Mouse (Mus musculus): ENCODE data around the gene Cdkn1c.
A peak's percentile ranks its signal among the peaks of the same experiment; 100 is the strongest.

The Cdkn1c gene

DNA sequence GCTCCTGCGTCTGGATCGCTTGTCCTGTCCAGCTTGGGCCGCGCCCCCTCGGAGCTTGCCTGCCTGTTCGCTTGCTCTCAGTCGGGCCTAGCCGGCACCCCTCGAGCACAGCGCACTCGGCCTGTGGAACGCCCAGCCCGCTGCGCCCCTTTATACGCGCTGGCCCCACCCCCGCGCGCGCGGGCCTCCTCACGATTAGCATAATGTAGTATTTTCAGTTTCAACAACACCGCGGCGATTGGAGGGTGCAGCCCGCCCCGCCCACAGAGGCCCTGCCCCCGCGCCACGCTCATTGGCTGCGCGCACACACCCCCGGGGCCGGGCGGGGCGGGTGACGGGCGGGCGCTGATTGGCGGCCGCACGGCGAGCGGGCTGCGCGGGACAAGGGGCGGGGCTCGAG is at the start of gene Cdkn1c:
Gene Cdkn1c (minus strand): TSS at position 177 of the 400 bp plus-strand sequence.
- DNase-seq (ENCODE audit: low read depth) = peak; percentile 71

DNA sequence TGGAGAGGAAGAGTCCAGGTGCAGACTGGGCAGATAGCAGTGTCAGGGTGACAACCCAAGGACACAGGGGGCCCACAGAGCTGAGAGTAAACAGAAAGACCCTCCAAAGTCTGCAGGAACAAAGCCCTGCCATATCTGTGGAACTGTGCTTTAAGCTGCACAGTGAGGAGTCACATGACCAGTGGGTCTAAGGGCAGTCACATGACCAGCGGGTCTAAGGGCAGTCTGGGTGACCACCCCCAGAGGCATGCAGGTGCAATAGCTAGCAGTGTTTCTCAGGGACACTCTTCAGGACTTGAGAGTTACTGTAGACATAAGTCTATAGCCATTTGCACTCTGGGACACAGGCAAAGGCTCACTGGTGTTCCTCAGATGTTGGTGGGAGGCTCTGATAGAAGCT is 48.7 kb upstream of the Cdkn1c start:
- DNase-seq (ENCODE audit: low read depth) = no peak

DNA sequence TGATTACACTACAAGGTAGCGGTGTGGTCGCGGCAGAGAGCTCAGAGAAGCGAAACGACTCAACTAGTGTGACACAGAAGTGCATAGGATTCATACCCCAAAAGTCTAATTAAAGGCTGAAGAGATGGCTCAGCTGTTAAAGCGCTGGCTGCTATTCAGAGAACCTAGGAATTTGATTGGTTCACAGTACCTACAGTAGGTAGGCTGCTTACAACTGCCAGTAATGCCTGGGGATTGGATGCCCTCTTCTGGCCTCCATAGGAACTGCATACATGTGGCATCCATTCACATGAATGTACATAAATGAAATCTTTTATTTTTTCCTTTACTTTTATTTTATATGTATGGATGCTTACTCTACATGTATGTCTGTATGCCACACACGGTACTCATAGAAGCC is 45.8 kb upstream of the Cdkn1c start:
- peak; percentile 52 for DNase-seq (ENCODE audit: low read depth)

DNA sequence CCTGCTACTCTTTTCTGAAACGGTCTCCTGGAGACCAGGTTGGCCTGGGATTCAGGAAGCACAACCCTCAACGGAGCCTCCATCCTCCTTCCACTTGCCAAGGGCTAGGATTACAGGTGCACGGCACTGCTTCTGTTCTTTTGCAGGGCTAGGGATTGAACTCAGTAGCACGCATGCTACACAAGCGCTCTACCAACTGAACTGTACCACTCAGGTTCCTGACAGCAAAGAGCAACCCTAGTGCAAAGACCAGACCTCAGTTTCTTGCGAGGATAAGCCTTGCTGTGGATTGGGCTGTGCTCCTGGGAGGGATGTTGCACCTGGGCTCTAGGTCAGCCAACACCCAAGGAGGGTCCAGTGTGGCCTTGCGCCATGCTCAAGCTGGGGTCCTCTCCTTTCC is 45.4 kb upstream of the Cdkn1c start:
- no peak for DNase-seq (ENCODE audit: low read depth)

DNA sequence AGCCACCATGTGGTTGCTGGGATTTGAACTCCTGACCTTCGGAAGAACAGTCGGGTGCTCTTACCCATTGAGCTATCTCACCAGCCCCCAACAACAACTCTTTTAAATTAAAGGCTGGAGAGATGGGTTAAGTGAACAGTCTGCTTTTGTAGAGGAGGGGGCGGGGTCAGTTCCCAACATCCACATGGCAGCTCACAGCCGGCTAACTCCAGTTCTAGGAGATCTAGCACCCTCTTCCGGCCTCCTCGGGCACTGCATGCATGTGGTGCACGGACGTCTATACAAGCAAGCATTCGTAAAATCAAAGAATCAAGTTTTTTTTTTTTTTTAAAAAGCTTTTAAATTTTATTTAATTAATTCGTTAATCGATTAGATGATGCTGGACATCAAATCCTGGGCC is 45.0 kb upstream of the Cdkn1c start:
- DNase-seq (ENCODE audit: low read depth) = peak; percentile 53

DNA sequence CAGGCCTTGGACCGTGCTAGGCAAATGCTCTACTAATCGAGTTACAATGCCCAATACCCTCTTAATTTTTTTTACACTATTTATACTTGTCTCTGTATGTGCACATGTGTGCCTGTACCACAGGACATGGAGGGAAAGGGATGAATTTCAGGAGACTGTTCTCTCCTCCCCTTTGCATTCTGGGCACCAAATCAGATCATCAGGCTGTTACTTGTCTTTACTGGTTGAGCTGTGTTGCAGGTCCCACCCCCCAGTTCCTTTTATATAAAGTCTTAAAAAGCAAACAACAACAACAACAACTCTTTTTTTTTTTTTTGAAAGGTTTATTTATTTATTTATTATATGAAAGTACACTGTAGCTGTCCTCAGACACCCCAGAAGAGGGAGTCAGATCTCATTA is 44.6 kb upstream of the Cdkn1c start:
- DNase-seq (ENCODE audit: low read depth) = no peak

DNA sequence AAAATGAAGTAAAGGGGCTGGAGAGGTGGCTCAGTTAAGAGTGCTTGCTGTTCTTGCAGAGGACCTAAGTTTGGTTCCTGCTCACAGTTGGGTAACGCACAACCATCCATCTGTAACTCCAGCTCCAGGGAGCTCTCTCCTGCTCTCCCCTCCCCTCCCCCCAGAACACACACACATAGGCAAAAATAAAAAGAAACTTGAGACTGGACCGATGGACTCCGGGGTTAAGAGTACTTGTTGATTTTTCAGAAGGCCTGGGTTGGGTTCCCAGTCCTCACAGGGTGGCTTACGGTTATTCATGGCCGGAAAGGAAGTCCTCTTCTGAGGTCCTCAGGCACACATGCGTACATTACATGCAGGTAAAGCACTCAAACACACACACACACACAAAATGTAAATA is 43.1 kb upstream of the Cdkn1c start:
- no peak for DNase-seq (ENCODE audit: low read depth)

DNA sequence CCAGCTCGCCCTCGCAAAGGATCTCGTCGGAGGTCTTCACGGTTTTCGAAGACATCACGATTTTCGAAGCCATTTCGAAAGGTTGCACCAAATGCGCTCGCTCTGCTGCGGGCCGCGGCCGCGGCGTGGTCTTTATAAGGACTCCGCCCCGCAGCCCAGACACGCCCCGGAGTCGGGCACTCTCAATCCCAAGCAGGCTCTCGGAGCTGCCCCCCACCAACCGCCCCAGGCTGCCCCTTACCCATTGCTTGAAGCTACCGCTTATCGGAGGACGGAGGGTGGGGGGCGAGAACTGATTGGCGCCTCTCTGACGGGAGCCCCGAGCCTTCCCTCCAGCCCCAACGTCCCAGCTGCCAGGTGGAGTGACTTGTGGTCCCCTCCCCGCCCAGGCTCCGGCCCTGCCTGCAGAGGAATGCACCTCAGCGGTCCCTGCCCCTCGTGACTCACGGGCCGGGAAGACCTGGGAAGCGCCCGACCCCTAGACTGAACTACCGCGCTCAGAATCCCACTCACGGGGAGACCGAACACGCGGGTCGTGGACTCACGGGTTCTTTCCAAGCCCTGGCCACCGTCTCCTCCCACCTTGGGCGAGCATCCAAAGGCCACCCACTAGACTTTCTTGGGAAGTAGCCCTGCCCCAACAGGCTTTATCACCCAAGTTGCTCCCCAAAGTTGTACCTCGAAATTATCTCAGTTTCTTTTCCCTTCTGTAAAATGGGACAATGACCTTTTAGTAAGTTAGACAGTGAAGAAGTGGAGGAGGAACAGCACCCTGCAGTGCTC is 41.8 kb upstream of the Cdkn1c start, which contains the start of gene Phlda2:
Gene Phlda2 (minus strand): TSS at position 733 of the 783 bp plus-strand sequence.
- no peak for DNase-seq (ENCODE audit: low read depth)

DNA sequence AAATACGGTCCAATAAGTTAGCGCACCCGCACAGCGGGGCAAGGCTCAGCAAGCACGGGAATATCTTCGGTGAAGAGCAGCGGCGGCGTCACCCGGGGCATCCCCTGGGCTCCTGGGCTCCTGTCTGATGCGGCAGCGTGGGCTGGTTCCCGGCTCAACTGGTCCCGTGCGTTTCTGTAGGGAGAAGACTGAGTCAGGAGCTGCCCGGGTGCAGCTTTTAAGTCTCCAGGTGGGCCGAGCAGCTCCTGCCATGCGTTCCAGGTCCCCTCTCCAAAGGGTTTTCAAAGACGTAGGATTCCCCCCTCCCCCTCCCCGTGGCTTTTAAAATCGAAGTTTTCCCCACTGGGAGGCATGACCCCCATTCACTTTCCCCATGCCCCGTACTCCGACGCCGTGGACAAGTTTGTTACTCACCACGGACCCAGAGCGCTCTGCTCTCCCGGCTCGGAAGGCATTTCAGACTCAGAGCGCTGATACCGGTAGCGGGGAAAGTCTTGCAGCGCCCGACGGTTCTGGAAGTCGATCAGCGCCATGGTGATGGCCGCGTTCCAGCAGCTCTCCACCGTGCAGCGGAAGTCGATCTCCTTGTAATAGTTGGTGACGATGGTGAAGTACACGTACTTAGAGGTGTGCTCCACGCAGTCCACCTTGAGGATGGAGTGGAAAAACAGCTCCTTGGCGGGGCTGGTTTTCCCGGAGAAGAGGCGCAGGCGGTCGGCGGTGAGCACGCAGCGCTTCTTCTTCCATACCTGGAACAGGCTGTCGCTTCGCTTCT is 41.0 kb upstream of the Cdkn1c start:
- DNase-seq (ENCODE audit: low read depth) = no peak

DNA sequence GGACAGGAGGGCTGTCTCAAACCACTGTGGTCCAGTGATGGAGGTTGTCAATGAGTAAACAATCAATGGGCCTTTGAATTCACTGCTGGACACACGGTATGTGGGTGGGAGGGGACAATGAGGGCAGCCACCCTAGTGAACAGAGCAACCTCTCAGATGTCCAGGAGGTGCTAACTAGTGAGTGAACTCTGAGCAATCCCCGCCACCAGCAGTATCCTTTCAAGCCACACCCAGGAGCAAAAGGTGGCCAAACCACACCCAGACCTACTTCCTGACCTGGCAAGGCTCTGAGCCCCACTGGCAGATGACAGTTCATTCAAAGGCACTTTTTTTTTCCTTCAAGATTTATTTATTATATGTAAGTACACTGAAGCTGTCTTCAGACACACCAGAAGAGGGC is 40.1 kb upstream of the Cdkn1c start:
- no peak for DNase-seq (ENCODE audit: low read depth)

DNA sequence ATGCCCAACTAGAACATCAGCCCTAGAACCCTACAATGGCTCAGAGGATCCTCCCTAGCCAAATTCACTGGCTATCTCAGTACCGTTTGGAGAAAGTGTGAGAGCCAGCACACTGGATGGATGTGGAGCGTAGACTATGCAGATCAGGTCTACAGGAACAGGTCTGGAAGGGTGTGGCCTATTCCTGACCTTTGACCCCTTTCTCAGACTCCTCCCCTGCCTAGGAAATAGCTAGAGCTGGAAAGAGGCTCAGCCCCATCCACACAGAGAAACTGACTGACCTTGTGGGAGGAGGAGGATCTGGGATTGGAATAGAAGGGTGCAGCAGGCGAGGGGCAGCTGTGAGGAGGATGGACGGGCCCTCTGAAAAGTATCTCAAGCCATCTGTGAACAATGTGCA is 37.7 kb upstream of the Cdkn1c start:
- no peak for DNase-seq (ENCODE audit: low read depth)

DNA sequence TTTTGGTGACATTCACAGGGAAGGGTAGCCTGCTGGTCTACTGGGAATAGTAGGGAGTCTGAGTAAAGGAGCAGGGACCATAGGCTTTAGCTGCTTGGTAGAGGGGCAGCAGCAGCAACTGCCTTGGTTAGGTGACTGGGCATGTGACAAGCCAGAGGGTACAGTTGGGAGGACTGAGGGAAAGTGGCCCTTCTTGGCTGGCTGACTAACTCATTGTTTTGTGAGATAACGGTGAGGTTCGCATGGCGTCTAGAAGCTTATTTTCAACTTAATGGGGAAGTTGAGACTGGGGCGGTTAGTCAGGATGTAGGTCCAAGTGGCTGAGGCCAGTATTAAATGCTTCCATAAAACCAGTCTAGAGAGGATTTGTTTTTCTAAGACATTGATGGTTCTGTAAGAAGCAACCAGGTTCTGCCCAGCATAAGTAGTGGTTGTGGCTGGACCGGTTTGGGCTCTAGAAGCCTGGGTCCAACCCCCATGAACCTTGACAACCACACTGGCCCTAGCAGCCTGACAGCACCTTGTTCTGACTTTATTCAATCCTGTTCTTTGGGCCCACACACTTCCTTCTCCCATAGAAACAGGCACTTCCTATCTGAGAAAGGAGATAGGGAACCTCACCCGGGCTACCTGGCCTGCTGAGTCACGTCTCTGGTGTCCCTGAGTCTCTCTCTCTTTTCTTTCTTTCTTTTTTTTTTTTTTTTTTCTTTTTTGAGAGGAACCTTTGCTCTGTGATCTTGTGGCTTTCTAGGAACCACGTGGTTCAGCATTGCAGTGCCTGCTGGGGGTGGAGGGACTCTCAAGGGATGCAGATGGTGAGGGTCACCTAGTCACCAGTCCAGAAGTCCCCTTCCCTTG is 34.5 kb upstream of the Cdkn1c start:
- no peak for DNase-seq (ENCODE audit: low read depth)

DNA sequence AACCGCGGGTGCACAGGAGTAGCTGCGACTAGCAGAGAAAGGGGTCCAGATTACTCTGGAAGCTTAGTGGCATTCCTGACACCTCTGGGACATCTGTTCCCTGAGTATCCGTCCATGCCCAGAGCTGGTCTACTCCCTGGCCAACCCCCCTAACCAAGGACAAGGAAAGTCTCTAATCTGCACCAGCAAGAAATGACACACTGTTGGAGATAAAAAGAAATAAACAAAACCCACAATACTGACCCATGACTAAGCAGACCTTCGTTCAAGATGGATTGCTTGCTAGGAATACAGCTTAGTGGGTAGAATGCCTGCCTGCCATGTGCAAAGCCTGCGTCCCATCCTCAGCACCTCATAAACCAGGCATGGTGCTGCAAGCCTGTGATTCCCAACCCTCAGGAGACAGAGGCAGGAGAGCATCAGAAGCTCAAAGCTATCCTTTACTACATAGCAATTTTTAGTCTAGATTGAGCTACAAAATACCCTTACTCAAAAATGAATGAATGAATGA is 32.8 kb upstream of the Cdkn1c start:
- DNase-seq (ENCODE audit: low read depth) = no peak

DNA sequence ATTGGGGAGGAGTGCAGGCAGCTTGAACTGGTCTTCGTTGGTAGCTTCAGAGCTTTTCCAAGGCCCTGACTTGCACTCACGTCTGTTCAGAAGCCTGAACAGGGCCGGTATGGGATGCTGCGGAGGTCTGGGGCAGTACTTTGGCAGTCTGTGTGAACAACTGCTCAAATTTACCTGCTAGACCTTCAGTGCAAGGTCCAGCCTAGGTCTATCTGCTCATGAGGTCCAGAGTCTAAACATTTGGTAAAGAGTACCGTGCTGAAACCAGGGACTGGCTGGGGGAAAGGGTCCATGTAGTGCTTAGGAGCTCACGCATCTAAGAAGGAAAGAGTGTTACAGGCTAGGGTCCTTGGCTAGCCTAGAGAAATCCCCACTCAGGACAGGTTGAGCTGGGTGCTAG is 28.9 kb upstream of the Cdkn1c start:
- no peak for DNase-seq (ENCODE audit: low read depth)

DNA sequence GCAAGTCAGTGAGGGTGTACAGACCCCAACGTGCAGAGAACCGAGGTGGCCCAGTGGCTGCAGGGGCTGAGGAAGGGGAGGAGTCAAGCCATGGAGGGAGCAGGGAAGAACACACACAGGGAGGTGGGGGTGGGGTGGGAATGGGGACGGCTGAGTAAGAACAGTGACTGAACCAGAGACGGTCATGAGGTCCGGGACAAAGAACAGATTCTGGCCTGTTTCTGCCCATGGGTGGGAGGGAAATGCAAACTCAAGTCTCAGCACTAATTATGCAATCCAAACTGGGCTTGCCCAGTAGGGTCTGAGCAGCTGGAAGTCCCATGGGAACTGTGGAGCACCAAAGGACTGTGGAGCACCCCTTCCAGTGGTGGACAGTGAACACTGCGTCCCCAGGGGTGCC is 21.7 kb upstream of the Cdkn1c start:
- DNase-seq (ENCODE audit: low read depth) = no peak

DNA sequence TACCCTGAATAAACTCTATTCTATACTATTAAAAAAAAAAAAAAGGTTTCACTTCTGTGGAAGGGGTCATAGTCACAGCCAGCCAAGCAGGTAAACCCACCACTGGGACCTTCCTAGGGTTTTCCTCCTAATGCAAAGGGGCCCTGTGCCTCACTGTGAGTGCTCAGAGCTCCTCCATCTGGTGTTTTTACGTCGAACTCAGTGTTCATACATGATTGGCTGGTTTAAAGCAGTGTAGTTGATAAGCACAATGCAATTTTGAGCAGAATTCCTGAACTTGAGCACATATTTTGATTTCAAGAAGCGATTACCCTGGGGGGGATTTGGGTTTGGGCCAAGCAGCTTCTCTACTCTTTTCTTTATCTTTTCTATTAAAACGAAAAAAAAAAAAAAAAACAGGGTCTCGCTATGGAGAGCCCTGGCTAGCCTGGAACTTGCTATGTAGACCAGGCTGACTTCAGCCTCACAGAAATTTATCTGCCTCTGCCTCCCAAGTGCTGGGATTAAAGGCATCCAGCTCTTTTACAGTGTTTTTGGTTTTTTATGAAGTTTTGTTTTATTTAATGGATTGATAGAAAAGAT is 21.0 kb upstream of the Cdkn1c start:
- DNase-seq (ENCODE audit: low read depth) = no peak

DNA sequence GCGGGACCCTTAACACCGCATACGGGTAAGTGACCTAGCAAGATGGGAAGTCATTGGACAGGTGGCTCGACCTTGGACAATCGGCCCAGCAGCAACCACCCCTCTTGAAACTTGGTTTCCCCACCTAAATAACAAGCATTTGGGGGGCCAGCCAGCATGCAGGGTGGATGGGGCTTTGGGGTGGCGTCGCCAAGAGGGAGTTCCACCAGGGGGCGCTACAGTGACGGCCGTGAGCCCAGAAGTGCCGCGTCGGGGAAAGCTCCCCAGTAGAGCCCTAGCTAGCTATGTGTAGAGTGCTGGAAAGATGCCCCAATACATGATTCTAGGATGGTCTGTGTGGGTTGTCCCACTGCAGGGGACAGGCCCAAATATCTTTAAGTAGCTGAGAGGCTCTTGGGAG is 19.6 kb upstream of the Cdkn1c start:
- DNase-seq (ENCODE audit: low read depth) = peak; percentile 44

DNA sequence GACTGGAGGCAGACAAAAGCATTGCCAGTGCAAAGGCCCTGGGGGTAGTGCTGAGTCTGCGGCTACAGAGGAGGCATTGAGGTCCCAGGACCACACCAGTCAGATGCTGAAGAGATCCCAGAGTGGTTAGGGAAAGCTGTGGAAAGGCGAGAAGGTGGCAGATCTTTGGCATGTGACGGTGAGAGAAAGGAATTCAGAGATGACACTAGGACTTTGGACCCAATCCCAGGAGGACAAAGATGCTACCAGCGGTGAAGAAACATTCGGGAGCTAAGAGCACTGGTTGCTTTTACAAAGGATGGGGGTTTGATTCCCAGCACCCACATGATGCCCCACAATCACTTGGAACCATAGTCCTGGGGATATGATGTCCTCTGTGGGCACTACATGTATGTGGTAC is 16.9 kb upstream of the Cdkn1c start:
- DNase-seq (ENCODE audit: low read depth) = no peak

DNA sequence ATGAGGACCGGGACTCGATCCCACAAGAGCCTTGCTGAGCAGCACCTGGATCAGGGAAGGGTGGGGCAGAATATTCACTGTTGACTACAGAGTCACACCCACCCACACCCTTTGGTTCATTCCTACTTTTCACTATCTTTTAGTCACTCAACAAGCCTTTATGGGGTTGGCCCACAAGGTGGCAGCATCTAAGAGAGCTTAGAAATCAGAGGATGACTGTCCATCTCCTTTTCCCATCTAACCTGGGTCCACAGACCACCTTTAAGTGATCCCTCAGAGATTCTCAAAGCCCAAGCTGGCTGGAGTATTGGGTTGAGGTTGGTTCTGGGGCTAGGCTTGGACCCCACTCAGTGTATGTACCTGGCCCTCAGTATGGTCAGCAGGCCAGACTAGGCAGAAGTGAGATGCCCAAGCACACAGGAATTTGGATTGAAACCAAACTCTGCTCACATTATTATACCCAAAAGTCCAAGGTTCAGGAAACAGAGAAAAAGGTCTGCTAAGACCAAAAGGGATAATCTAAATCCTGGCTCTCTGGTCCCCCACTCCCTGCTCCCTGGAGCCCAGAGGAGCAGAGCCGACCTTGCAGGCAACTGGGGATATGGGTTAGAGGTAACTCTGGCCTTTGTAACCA is 16.0 kb upstream of the Cdkn1c start:
- no peak for DNase-seq (ENCODE audit: low read depth)

DNA sequence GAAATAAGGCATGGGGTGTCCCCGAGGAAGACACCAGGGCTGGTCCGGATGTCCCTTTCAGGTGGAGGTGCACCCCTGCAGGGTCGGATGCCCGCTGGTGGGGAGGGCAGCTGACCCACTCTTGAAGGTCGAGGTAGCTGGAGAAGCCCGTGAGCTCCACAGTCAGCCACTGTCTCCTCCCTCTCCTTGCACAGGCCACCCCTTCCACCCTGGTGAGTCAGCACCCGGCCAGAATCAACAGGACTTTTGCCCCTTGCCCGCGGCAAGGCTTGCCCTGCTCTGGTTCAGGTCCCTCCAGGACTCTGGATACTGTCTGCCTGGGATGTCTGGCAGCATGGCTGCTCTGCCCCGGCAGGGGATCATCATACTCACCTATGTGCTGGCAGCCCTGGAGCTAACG is 15.0 kb upstream of the Cdkn1c start:
- DNase-seq (ENCODE audit: low read depth) = no peak

DNA sequence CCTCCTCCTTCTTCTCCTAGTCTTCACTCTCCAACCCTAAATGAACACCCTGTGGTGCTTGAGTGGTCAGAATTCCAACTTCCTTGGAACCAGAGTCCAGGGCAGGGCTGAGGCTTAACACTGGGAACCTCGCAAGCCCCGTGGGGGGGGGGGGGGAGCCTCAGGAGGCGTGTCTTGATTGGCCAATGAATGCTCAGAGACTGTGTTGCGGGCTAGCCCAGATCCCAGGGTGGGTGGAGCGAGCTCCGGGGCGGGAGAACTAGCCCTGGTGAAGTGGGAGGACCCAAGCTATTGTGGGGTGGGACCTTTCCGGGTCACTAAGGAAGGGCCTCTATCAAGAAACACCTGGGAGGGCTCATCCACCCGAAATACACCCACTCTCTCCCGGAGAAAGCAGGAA is 14.0 kb upstream of the Cdkn1c start:
- DNase-seq (ENCODE audit: low read depth) = no peak
